Mouse (Mus musculus) bone marrow, adult 2 months (tissue): ENCODE measurements at regions not wholly inside any gene's neighbourhood (a gene's known extent, or its start where the extent isn't known, plus 50 kb on each side); places are given as distances from the start of the nearest gene placed in this dataset.
A peak's percentile ranks its signal among the peaks of the same experiment; 100 is the strongest.

Experiments
- H3K27ac ChIP-seq: fragments of 200-500 bp; 2 replicates; pipeline ENCODE4 v1.5.1; 2012; ENCODE audit warnings: low read depth, mild to moderate bottlenecking, control low read depth, inconsistent platforms, low read length; ENCODE audit not compliant: control insufficient read depth, poor library complexity, insufficient read depth
- H3K4me1 ChIP-seq: fragments of 200-500 bp; 2 replicates; pipeline ENCODE4 v1.6.1; 2011; ENCODE audit warnings: low read length; ENCODE audit not compliant: control insufficient read depth, insufficient read depth
- H3K4me3 ChIP-seq: fragments of 200-500 bp; replicated peaks from 2 replicates; pipeline ENCODE3; 2011; ENCODE audit warnings: mild to moderate bottlenecking, low read depth, low read length, control low read depth; ENCODE audit not compliant: control insufficient read depth
- CTCF ChIP-seq: fragments of 200-500 bp; IDR thresholded peaks from 2 replicates; pipeline ENCODE4 v1.5.1; 2011; ENCODE audit warnings: low read length, control low read depth; ENCODE audit not compliant: control insufficient read depth, insufficient read depth
- POLR2A ChIP-seq: fragments of 200-500 bp; IDR thresholded peaks from 2 replicates; pipeline ENCODE4 v1.6.1; 2011; ENCODE audit warnings: low read depth, mild to moderate bottlenecking, control low read depth, low read length, borderline replicate concordance; ENCODE audit not compliant: control insufficient read depth
- WGBS: fragments of 180-500 bp; shearing (Covaris S2); methylation state at CpG from one replicate; pipeline ENCODE4 v1.1.7; 2018; 5-methylcytosine and 5-hydroxymethylcytosine counted together

DNA sequence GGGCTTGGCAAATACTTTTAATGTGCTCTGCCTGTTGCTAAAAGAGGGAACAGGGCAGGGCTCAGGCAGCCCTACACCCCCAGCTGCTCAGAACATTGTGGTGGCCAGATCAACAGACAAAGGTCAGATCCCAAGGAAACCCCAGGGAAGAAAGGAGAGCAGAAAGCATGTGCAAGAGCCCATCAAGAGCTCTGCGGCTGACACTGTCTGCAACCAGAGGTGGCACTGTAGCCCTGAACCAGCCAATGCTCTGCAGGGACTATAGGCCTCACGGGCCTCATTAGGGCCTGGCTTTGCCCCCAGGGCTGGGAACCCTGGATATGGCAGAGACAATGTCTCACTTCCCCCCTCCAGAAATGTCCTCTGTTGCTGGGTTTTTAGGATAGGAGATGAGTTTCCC, 93.8 kb downstream of the 1810010D01Rik start:
- H3K4me3 ChIP-seq: no peak overlapping the region
- 61% methylated on average over 2 of the region's 2 CpGs for WGBS
- peaks cover 11% of the 10 kb centered on the region; the same call in 1 of the 2 replicates for H3K4me1 ChIP-seq

DNA sequence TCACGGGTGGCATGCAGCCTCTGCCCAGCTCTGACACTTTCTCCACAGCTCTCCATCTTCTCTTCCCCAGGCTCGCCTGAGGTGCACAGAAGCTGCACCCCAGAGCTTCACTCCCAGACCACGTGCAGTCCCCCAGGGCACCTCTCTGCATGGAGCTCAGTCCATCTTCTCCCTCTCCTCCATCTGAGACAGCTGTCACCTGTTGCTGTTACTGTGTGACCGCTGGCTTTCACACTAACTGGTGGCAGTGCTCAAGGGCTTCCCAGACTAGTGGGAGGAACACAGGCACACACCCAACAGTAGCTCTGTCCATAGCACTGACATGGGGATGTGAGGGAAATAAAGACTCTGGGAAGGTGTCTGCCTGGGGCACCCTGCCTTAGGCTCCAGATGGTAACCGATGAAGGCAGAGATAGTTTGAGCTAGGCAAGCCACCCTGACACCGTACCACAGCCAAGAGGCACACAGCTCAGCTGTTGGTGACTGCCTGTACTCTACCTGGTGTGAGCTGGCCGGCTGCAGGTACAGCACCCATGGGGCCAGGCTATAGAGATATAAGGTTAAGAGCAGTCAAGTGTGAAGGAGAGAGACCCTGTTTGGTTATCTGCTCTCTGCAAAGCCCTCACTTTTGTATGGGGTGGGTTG, 94.9 kb downstream of the 1810010D01Rik start:
- 48% methylated on average over 7 of the region's 7 CpGs for WGBS
- Histone ChIP-seq H3K4me1 (peaks cover 11% of the 10 kb centered on the region; the same call in 1 of the 2 replicates), H3K4me3 (no peak overlapping the region), H3K27ac (peak overlapping the region; percentile 13)
- TF ChIP-seq POLR2A (no peak), CTCF (no peak)

More for the DNA sequence above, 93.8 kb downstream of the 1810010D01Rik start:
- H3K27ac ChIP-seq: no peak overlapping the region
- TF ChIP-seq CTCF (no peak), POLR2A (no peak)

DNA sequence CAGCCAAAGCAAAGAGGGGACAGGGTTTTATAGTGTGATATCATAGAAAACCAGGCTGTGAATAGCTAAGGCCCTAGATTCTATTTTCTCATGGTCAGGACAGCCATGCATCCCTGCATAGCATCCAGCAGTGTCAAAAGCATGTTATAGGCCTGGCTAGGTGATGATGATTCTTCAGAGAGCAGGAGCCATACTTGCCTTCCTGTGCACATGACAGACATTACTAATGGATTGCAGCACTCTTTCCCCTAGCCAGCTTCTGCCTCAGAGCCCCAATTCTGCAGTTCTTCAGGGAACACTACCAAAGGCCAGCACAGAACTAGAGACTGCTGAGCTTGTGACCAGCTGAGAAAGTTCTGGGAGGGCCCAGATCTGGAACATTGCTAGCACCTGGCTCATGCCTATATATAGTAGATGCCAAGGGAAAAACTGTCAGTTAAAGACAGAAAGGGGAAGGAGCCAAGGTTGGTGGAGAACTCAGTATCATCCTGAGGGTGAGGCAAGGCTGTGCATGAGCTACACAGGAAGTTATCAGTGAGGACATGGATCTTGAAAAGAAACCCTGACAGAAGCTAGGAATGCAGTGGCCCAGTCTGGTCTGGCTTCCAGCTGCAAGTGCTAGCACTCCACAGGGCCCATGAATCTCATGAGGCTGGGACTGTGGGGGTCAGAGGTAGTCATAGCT, 95.6 kb downstream of the 1810010D01Rik start:
- H3K4me3 ChIP-seq: no peak overlapping the region

DNA sequence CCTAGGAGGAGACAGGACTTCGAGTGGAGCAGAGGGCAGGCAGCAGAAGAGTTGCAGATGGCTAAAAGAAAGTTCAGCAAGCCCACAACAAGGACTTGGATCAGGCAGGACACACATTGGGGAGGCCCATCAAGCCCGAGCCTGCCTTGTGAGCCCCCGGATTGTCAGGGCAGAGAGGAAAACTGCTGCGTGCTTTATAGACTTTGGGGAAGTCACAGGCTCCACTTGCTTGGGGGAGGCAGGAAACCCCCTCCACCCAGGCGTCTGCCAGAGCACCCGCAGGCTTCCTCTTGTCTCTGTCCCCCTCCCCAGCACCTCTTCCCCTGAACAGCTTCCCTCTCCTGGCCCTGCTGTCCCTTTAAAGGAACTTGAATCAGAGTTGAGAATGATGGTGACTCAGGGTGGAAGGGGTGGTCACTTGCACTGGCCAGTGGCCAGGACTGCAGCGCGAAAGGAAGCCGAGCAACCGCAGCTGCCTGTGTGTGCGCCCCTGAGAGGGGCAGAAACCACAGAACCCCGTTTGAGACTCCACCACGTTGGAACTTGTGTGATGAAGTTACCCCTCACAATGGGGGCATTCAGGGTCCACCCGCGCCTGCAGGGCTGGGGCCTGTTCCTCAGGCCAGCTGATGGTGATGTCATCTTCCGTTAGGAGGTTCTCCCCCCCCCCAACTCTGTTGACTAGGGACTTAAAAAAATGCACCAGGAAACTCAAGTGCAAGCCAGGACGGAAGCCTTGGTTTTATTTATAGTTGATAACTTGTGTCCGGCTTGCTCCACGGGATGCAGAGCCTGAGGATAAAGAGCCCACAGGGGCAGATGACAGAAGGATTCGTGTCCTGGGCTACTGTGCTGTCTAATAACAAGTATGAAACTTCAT, 96.4 kb downstream of the 1810010D01Rik start:
- peak overlapping the region; percentile 70 for H3K27ac ChIP-seq
- H3K4me1 ChIP-seq: peaks cover 11% of the 10 kb centered on the region; the same call in 1 of the 2 replicates
- TF ChIP-seq POLR2A: peak; percentile 22; the same call in 1 of the 2 replicates
- no peak for TF ChIP-seq CTCF
- under 1% methylated on average over 20 of the region's 20 CpGs for WGBS
- H3K4me3 ChIP-seq: peak overlapping the region; percentile 48

More for the DNA sequence above, 95.6 kb downstream of the 1810010D01Rik start:
- H3K27ac ChIP-seq: peak overlapping the region; percentile 71
- TF ChIP-seq CTCF (no peak), POLR2A (no peak)
- H3K4me1 ChIP-seq: peaks cover 11% of the 10 kb centered on the region; the same call in 1 of the 2 replicates

DNA sequence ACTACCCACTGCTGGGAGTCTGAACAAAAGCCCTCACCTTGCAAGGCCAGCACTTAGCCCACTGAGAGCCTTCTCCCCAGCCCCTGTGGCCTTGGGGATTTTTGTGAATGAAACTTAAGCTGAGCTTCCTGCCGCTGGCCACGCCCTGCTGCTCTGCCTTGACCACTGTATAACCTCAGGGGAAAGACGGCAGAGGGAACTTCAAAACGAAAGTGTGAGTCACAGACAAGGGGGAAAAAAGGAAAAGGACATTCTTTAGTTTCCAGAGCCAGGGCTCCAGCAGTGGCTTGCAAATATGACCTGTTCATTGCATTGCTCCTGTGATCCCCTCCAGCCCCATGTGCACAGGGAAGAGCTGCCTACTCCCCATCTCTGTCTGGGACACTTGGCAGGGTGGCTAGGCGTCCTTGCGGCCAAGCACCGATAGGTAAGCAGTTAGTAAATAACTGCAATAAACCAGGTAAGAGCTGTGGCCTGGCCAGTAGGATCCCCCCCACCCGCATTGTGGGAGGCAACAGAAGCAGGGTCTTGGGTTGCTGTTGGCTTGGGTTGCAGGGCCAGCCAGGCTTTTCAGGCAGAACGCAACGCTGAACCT, 97.2 kb downstream of the 1810010D01Rik start:
- Histone ChIP-seq H3K4me3 (peak overlapping the region; percentile 48), H3K4me1 (peaks cover 11% of the 10 kb centered on the region; the same call in 1 of the 2 replicates), H3K27ac (peak overlapping the region; percentile 70)
- TF ChIP-seq POLR2A (no peak), CTCF (no peak)
- WGBS: 3% methylated on average over 10 of the region's 10 CpGs

DNA sequence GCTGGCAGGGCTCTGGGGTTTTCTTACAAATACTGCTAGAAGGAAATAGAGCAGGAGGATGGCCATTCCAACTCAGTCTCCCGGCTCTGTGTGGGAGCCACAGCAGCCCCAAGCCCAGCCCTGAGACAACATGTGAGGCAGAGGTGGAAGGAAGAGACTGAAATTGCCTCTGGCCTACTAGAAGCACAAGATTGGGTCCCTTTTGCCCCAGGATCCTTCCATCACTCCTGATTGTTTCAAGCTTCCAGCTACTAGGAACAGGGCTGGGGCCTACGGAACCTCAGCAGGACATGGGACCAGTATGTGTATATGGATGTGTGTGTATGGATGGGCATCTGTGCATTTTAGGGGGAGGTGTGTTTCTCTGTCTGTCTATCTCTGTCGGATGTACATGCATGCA, 97.9 kb downstream of the 1810010D01Rik start:
- no peak overlapping the region for H3K4me3 ChIP-seq
- peaks cover 11% of the 10 kb centered on the region; the same call in 1 of the 2 replicates for H3K4me1 ChIP-seq
- H3K27ac ChIP-seq: no peak overlapping the region
- 76% methylated on average over 3 of the region's 3 CpGs for WGBS
- TF ChIP-seq CTCF (no peak), POLR2A (no peak)

DNA sequence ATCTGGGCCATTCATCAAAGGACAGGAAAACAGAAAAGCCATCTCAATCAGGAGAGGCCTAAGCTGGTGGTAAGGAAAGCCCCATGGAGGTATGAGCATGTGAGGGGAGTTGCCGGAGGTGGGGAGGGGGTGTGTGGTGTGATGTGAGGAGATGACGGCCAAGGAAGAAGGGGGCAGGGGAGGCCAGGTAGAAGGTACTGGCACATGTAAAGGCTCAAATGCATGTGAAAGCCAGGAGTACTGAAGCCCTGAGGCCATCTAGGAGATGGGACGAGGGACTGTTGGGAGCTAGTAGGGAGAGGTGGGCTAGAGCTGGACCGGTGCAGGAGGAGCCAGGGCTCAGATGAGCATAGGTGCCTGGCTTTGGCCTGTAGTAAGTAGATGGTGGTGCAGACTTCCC, 98.4 kb downstream of the 1810010D01Rik start:
- Histone ChIP-seq H3K27ac (no peak overlapping the region), H3K4me1 (peaks cover 11% of the 10 kb centered on the region; the same call in 1 of the 2 replicates), H3K4me3 (no peak overlapping the region)
- WGBS: 86% methylated on average over 4 of the region's 4 CpGs
- TF ChIP-seq POLR2A: no peak
- TF ChIP-seq CTCF: no peak
